Mouse (Mus musculus) cerebral cortex, adult 2 months (tissue): Measurements from ENCODE around the gene Esp1.

Experiments
- WGBS: fragments of 180-500 bp; shearing (Covaris S2); methylation state at CpG from one replicate; pipeline ENCODE4 v1.1.7; 2018; 5-methylcytosine and 5-hydroxymethylcytosine counted together

Esp1 gene

DNA sequence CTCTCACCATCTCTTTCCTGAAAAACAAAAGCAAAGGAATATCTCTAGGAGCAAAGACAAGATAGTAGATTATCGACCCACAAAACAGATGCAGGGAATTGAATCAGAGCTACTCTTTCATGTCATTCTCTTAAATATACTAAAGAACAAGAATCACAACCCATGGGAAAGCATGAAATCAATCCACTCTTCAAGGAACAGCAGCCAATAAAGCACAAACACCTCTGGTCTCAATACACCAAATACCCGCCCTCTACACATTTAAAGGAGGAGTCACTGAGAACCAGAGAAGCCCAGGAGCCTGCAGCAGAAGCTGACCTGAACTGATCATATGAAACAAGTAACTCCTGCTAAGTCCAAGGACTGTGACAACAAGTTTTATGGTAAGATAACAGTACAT is at the start of gene Esp1:
TSS of gene Esp1 (plus strand) at position 301 of the 400 bp plus-strand sequence.
- WGBS: 84% methylated on average over 2 of the region's 2 CpGs

DNA sequence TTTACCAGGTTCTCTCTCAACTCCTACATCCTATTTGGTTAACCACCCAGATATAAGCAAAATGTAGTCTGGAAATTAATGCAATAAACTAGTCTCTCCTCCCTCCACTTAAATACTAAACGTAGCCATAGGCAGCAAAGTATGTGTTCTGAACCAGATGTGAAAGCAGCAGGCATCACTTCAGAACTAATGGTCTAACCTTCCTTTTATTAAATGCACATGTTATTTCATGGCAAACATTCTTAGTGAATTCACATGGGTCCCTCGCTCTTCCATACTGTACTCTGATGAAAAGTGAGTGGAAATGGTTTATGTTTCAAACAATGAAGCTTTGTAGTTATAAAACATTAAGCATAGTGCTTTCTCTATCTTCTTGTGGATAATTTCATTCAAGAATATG is 4.4 kb downstream of the Esp1 start:
- 75% methylated on average over 2 of the region's 2 CpGs for WGBS

DNA sequence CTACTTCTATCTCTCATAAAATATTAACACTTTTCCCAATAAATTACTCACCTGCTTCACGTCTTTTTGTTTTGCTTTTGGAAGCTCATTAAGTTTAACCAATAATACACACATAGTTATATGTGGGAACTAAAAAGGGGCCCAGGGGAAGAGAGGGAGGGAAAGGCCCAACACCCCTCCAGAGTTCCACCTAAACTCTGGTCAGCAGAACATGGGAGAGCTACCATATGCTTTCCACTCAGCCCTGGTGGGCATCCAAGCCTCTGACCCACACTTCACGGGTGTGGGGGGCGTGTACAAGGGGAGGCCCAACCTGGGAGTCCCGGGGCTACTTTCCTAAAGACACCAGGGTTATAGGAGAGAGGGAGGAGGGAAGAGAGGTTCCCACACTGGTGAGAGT is 4.8 kb downstream of the Esp1 start:
- WGBS: 69% methylated on average over 4 of the region's 4 CpGs

DNA sequence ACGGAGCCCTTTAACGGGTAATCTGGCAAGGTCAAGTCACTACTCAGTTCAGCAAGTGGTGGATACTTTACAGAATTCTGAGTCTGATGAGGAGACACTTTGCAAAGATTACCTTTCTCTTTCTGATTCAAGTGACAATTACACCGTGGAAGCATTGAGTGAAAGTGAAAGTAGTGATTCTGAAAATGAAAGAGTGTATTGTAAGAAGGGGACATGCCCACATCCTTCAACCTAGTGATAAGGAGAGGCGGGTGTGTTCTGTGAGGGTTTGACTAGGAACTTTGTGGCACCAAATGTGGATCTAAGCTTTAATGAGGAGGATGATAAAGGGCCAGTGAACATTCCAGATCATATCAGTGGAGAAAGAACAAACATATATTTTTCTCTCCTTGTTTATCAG is 36.7 kb downstream of the Esp1 start:
- 77% methylated on average over 4 of the region's 4 CpGs for WGBS

DNA sequence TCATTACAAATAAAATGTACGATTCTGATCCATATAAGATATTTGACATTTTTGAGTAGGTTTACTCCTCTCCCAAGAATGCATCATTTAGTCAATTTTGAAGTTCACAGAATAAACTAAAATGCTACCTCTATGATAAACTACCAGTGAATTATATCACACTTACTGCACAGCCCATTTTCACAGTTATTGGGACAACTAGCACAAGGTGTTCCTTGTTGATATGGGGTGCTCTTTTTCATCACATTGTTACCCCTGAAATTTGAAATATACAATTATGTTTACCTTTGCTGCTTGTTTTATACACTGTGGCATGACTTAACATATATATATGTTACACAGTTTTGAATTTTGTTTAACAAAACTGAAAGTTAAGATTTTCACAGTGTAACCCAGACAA is 40.2 kb downstream of the Esp1 start:
- 87% methylated on average over 1 of the region's 1 CpGs for WGBS
